Mouse (Mus musculus) cerebellum, adult 2 months (tissue): Measurements from ENCODE around the gene Top3b. TPM values are rescaled to one million over a fixed set of nuclear protein-coding genes. Genes with fewer than 3 reads are reported as not detected.
"Not testable (repeated sequence)": the region's sequence is repeated elsewhere in the genome, so short reads cannot be mapped to it uniquely, and the experiment has no call there.

Experiments used
- DNase-seq, 2 experiments: peaks; one replicate each; pipeline ENCODE4 v3.0.0; 2021
- H3K27ac ChIP-seq: fragments of 200-500 bp; 2 replicates; pipeline ENCODE4 v1.5.1; 2012; ENCODE audit warnings: low read length, control low read depth, inconsistent platforms; ENCODE audit not compliant: insufficient read depth
- H3K27me3 ChIP-seq: fragments of 200-500 bp; 2 replicates; pipeline ENCODE4 v1.6.1; 2012; ENCODE audit warnings: inconsistent platforms, mild to moderate bottlenecking, low read length, moderate library complexity; ENCODE audit not compliant: control insufficient read depth, insufficient read depth
- H3K4me1 ChIP-seq: fragments of 200-500 bp; 2 replicates; pipeline ENCODE4 v1.6.1; 2011; ENCODE audit warnings: low read length; ENCODE audit not compliant: control insufficient read depth, insufficient read depth
- H3K4me3 ChIP-seq: fragments of 200-500 bp; replicated peaks from 2 replicates; pipeline ENCODE3; 2011; ENCODE audit warnings: mild to moderate bottlenecking, low read depth, low read length, control low read depth; ENCODE audit not compliant: insufficient read depth
- CTCF ChIP-seq: fragments of 200-500 bp; IDR thresholded peaks from 2 replicates; pipeline ENCODE4 v1.5.1; 2011; ENCODE audit warnings: low read depth, mild to moderate bottlenecking, control low read depth, low read length, moderate library complexity, borderline replicate concordance; ENCODE audit not compliant: insufficient read depth
- POLR2A ChIP-seq: fragments of 200-500 bp; IDR thresholded peaks from 2 replicates; pipeline ENCODE4 v1.6.1; 2011; ENCODE audit warnings: low read length, control low read depth, borderline replicate concordance; ENCODE audit not compliant: insufficient read depth
- WGBS: fragments of 180-500 bp; shearing (Covaris S2); methylation state at CpG from one replicate; pipeline ENCODE4 v1.1.7; 2018; 5-methylcytosine and 5-hydroxymethylcytosine counted together
- polyA plus RNA-seq: library from polyadenylated mRNA; depleted of rRNA; stranded (reverse); fragments of >200 nt; gene quantifications from 2 replicates; pipeline ENCODE4 v1.2.3, GENCODE M21; 2012

Gene Top3b
- polyA plus RNA-seq, 1 experiment, result 102 TPM

GRCm38 (mm10) chr16:16903188-16903587 lies 32.7 kb downstream of the Top3b start:
- H3K27me3 ChIP-seq, result no peaks in the 10 kb centered on the region
- TF ChIP-seq CTCF (no peak), POLR2A (no peak)
- H3K4me1 ChIP-seq, result peaks cover 13% of the 10 kb centered on the region
- no peak overlapping the region for H3K4me3 ChIP-seq
- DNase-seq, result no peak
- WGBS, result 41% methylated on average over 5 of the region's 5 CpGs
- no peak overlapping the region for H3K27ac ChIP-seq

GRCm38 (mm10) chr16:16907799-16908198 lies 37.3 kb downstream of the Top3b start:
- Histone ChIP-seq H3K27ac (no peak overlapping the region), H3K4me3 (no peak overlapping the region), H3K4me1 (peaks cover 2% of the 10 kb centered on the region; the same call in 1 of the 2 replicates), H3K27me3 (no peaks in the 10 kb centered on the region)
- 56% methylated on average over 6 of the region's 6 CpGs for WGBS
- DNase-seq, result no peak
- TF ChIP-seq POLR2A (no peak), CTCF (no peak)

- Histone ChIP-seq H3K27ac (no peak overlapping the region), H3K4me1 (no peaks in the 10 kb centered on the region; the same call in 1 of the 2 replicates), H3K27me3 (no peaks in the 10 kb centered on the region), H3K4me3 (no peak overlapping the region)
- TF ChIP-seq CTCF (peak; percentile 87), POLR2A (no peak)
- 26% methylated on average over 13 of the region's 13 CpGs for WGBS
- peak; percentile 69 to 76 for DNase-seq
Measured at GRCm38 (mm10) chr16:16911641-16912597, 41.4 kb downstream of the Top3b start.

- DNase-seq, result no peak
- H3K27me3 ChIP-seq, result no peaks in the 10 kb centered on the region
Measured at GRCm38 (mm10) chr16:16913440-16913839, 42.9 kb downstream of the Top3b start.

GRCm38 (mm10) chr16:16918441-16919117 lies 48.0 kb downstream of the Top3b start:
- Histone ChIP-seq H3K27me3 (no peaks in the 10 kb centered on the region), H3K4me1 (no peaks in the 10 kb centered on the region; the same call in 1 of the 2 replicates), H3K27ac (no peak overlapping the region), H3K4me3 (no peak overlapping the region)
- TF ChIP-seq CTCF (no peak), POLR2A (no peak)
- DNase-seq, result no peak
- 67% methylated on average over 7 of the region's 7 CpGs for WGBS

More at GRCm38 (mm10) chr16:16913440-16913839, 42.9 kb downstream of the Top3b start:
- no peak overlapping the region for H3K27ac ChIP-seq
- H3K4me3 ChIP-seq, result no peak overlapping the region
- H3K4me1 ChIP-seq, result no peaks in the 10 kb centered on the region
- 84% methylated on average over 1 of the region's 1 CpGs for WGBS
- TF ChIP-seq POLR2A, result no peak
- no peak for TF ChIP-seq CTCF

GRCm38 (mm10) chr16:16921021-16921435 lies 50.5 kb downstream of the Top3b start:
- peak; percentile 44 to 53 for DNase-seq
- no peaks in the 10 kb centered on the region; the same call in 1 of the 2 replicates for H3K4me1 ChIP-seq
- TF ChIP-seq CTCF (peak; percentile 63), POLR2A (no peak)
- H3K4me3 ChIP-seq, result no peak overlapping the region
- H3K27me3 ChIP-seq, result no peaks in the 10 kb centered on the region
- H3K27ac ChIP-seq, result no peak overlapping the region; the same call in 1 of the 2 replicates
- WGBS, result 26% methylated on average over 3 of the region's 3 CpGs

- Histone ChIP-seq H3K27me3 (no peaks in the 10 kb centered on the region), H3K4me1 (no peaks in the 10 kb centered on the region; the same call in 1 of the 2 replicates), H3K4me3 (no peak overlapping the region), H3K27ac (no peak overlapping the region)
- no peak for TF ChIP-seq CTCF
- no peak for TF ChIP-seq POLR2A
- 96% methylated on average over 3 of the region's 3 CpGs for WGBS
- no peak for DNase-seq
Measured at GRCm38 (mm10) chr16:16924481-16924880, 53.9 kb downstream of the Top3b start.

GRCm38 (mm10) chr16:16926536-16926935 lies 56.0 kb downstream of the Top3b start:
- TF ChIP-seq POLR2A (no peak), CTCF (no peak)
- DNase-seq, result no peak
- Histone ChIP-seq H3K27me3 (no peaks in the 10 kb centered on the region), H3K4me3 (no peak overlapping the region), H3K27ac (no peak overlapping the region), H3K4me1 (peaks cover 11% of the 10 kb centered on the region)
- WGBS, result 43% methylated on average over 5 of the region's 5 CpGs

GRCm38 (mm10) chr16:16928908-16929307 lies 58.4 kb downstream of the Top3b start:
- not testable (repeated sequence) for DNase-seq

More at GRCm38 (mm10) chr16:16928908-16929307, 58.4 kb downstream of the Top3b start:
- WGBS, result 73% methylated on average over 3 of the region's 3 CpGs
- H3K4me3 ChIP-seq, H3K27ac ChIP-seq, H3K27me3 ChIP-seq: not testable (repeated sequence)
- H3K4me1 ChIP-seq, result peaks cover 11% of the 10 kb centered on the region
